Mouse (Mus musculus) olfactory bulb, adult 2 months (tissue): Measurements from ENCODE around the gene Oosp3.

ENCODE experiments used
- CTCF ChIP-seq: fragments of 200-500 bp; IDR thresholded peaks from 2 replicates; pipeline ENCODE4 v1.5.1; 2012; ENCODE audit warnings: low read depth, mild to moderate bottlenecking, low read length, moderate library complexity; ENCODE audit not compliant: insufficient read depth
- POLR2A ChIP-seq: fragments of 200-500 bp; IDR thresholded peaks from 2 replicates; pipeline ENCODE4 v1.6.1; 2012; ENCODE audit warnings: mild to moderate bottlenecking, low read depth, low read length, moderate library complexity; ENCODE audit not compliant: insufficient read depth

DNA sequence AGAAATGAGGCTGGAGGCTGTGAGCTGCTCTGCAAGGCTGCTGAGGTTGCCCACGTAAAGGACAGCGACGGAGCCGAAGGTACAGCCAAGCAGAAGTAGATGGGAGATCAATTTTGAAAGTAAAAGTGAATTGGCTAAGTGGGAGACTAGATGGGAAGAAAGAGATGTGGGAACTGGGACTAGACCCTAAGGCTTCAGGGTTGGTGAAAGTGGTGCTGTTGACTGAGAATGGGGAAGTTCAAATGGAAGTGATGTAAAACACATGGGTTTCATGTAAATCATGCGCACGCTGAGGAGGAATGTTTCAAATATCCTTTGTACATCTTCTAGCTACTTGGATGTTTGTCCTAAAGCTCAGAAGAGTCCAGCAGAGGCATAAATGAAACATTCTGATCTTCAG lies 1.5 kb downstream of the Oosp3 start:
- TF ChIP-seq POLR2A = no peak
- TF ChIP-seq CTCF = no peak
